Mouse (Mus musculus) limb, embryonic 12.5 days (tissue): Measurements from ENCODE around the gene Zmpste24. TPM values are rescaled to one million over a fixed set of nuclear protein-coding genes. Genes with fewer than 3 reads are reported as not detected.
"Not testable (repeated sequence)": the region's sequence is repeated elsewhere in the genome, so short reads cannot be mapped to it uniquely, and the experiment has no call there.

Source experiments
- ATAC-seq: fragments of 200-750 bp; cut with Nextera tagmentation; 2 replicates; pipeline ENCODE4 v1.8.0; 2017; ENCODE audit warnings: low read depth, moderate TSS enrichment; ENCODE audit not compliant: insufficient number of reproducible peaks, insufficient read depth, low FRiP score, low TSS enrichment
- H3K27ac ChIP-seq: fragments of 300-500 bp; sonication (generic); 2 replicates; pipeline ENCODE4 v1.5.1; 2016; ENCODE audit warnings: mild to moderate bottlenecking, moderate library complexity
- H3K27me3 ChIP-seq: fragments of 300-500 bp; sonication (generic); 2 replicates; pipeline ENCODE4 v1.6.1; 2016; ENCODE audit warnings: mild to moderate bottlenecking, moderate library complexity
- H3K36me3 ChIP-seq: fragments of 300-500 bp; sonication (generic); 2 replicates; pipeline ENCODE4 v1.6.1; 2016; ENCODE audit warnings: mild to moderate bottlenecking, moderate library complexity
- H3K4me1 ChIP-seq: fragments of 300-500 bp; sonication (generic); replicated peaks from 2 replicates; pipeline ENCODE4 v1.6.1; 2016
- H3K4me2 ChIP-seq: fragments of 300-500 bp; sonication (generic); 2 replicates; pipeline ENCODE4 v1.6.1; 2016; ENCODE audit warnings: mild to moderate bottlenecking, moderate library complexity
- H3K4me3 ChIP-seq: fragments of 300-500 bp; sonication (generic); replicated peaks from 2 replicates; pipeline ENCODE4 v1.5.1; 2016; ENCODE audit warnings: mild to moderate bottlenecking
- H3K9ac ChIP-seq: fragments of 300-500 bp; sonication (generic); replicated peaks from 2 replicates; pipeline ENCODE4 v1.6.1; 2016; ENCODE audit warnings: mild to moderate bottlenecking, moderate library complexity
- H3K9me3 ChIP-seq: fragments of 300-500 bp; sonication (generic); 2 replicates; pipeline ENCODE4 v1.6.1; 2016; ENCODE audit warnings: mild to moderate bottlenecking, moderate library complexity
- whole genome bisulfite sequencing: fragments of 180-500 bp; shearing (Covaris S2); methylation state at CpG from one replicate; pipeline ENCODE4 v1.1.7; 2016; 5-methylcytosine and 5-hydroxymethylcytosine counted together
- polyA plus RNA-seq: library from polyadenylated mRNA; unstranded; fragments of >200 nt; fragmentation: Nextera tagmentation; extraction: Ambion mirVana; gene quantifications from 2 replicates; pipeline ENCODE4 v1.2.1, GENCODE M21; 2016

Zmpste24 gene
- 24.2 and 24.5 TPM in 2 replicates for polyA plus RNA-seq

- H3K9me3 ChIP-seq: no peaks in the 10 kb centered on the region
- 0 out of 2 replicates have a peak within 1 kb of the TSS, but pooled peaks have one; percentile 53 for H3K27ac ChIP-seq
- H3K27me3 ChIP-seq: no peaks in the 10 kb centered on the region
- H3K9ac ChIP-seq: peak within 1 kb of the TSS; percentile 75
- under 1% methylated on average over 39 of the region's 39 CpGs for WGBS
- peak; percentile 79 for ATAC-seq
- peak within 1 kb of the TSS; percentile 67 for H3K4me2 ChIP-seq
- peaks cover 6% of the 10 kb centered on the region for H3K4me1 ChIP-seq
- H3K4me3 ChIP-seq: peak within 1 kb of the TSS; percentile 80
- H3K36me3 ChIP-seq: peaks cover 26% of the 10 kb centered on the region
Observed at GRCm38 (mm10) chr4:121097650-121098378, at the start of gene Zmpste24. Gene Zmpste24, minus strand, starts transcription at chr4:121098241.

- Histone ChIP-seq H3K27me3 (no peaks in the 10 kb centered on the region), H3K4me3 (no peak within 1 kb of the TSS), H3K27ac (no peak within 1 kb of the TSS), H3K9ac (no peak within 1 kb of the TSS), H3K36me3 (no peaks in the 10 kb centered on the region), H3K4me2 (no peak within 1 kb of the TSS), H3K4me1 (no peaks in the 10 kb centered on the region), H3K9me3 (no peaks in the 10 kb centered on the region)
- ATAC-seq: no peak
- 96% methylated on average over 2 of the region's 2 CpGs for WGBS
Observed at GRCm38 (mm10) chr4:121109126-121109525, 11.1 kb upstream of the Zmpste24 start, which contains the start of gene Tmco2. Gene Tmco2, minus strand, starts transcription at chr4:121109226.

GRCm38 (mm10) chr4:121103304-121103703 lies 5.3 kb upstream of the Zmpste24 start:
- no peak for ATAC-seq
- Histone ChIP-seq H3K4me3 (no peak overlapping the region), H3K27ac (no peak overlapping the region), H3K4me2 (no peak overlapping the region), H3K36me3 (no peaks in the 10 kb centered on the region), H3K4me1 (no peaks in the 10 kb centered on the region), H3K9ac (no peak overlapping the region), H3K27me3 (no peaks in the 10 kb centered on the region), H3K9me3 (no peaks in the 10 kb centered on the region)
- 82% methylated on average over 4 of the region's 4 CpGs for WGBS

- peaks cover 83% of the 10 kb centered on the region for H3K36me3 ChIP-seq
- H3K4me3 ChIP-seq: no peak overlapping the region
- no peaks in the 10 kb centered on the region for H3K27me3 ChIP-seq
- no peak overlapping the region for H3K27ac ChIP-seq
- no peak overlapping the region for H3K9ac ChIP-seq
- WGBS: 92% methylated on average over 4 of the region's 4 CpGs
- no peak for ATAC-seq
- H3K4me1 ChIP-seq: no peaks in the 10 kb centered on the region
- no peaks in the 10 kb centered on the region for H3K9me3 ChIP-seq
- no peak overlapping the region for H3K4me2 ChIP-seq
Observed at GRCm38 (mm10) chr4:121090211-121090610, 7.8 kb downstream of the Zmpste24 start.

GRCm38 (mm10) chr4:121088696-121089095 lies 9.3 kb downstream of the Zmpste24 start:
- H3K4me1 ChIP-seq: no peaks in the 10 kb centered on the region
- H3K4me3 ChIP-seq: no peak overlapping the region
- H3K27ac ChIP-seq: no peak overlapping the region
- H3K9me3 ChIP-seq: no peaks in the 10 kb centered on the region
- no peak overlapping the region for H3K9ac ChIP-seq
- no peaks in the 10 kb centered on the region for H3K27me3 ChIP-seq
- ATAC-seq: no peak
- peaks cover 84% of the 10 kb centered on the region for H3K36me3 ChIP-seq
- 90% methylated on average over 2 of the region's 2 CpGs for WGBS
- no peak overlapping the region for H3K4me2 ChIP-seq

- peaks cover 83% of the 10 kb centered on the region for H3K36me3 ChIP-seq
- no peak overlapping the region for H3K9ac ChIP-seq
- no peak for ATAC-seq
Observed at GRCm38 (mm10) chr4:121084506-121084905, 13.5 kb downstream of the Zmpste24 start.

GRCm38 (mm10) chr4:121080395-121080794 lies 17.6 kb downstream of the Zmpste24 start:
- Histone ChIP-seq H3K4me1 (no peaks in the 10 kb centered on the region), H3K27me3 (no peaks in the 10 kb centered on the region), H3K36me3 (peaks cover 92% of the 10 kb centered on the region), H3K9ac (no peak overlapping the region), H3K4me2 (no peak overlapping the region), H3K4me3 (no peak overlapping the region), H3K9me3 (no peaks in the 10 kb centered on the region), H3K27ac (no peak overlapping the region)
- no peak for ATAC-seq
- 86% methylated on average over 1 of the region's 1 CpGs for WGBS

More at GRCm38 (mm10) chr4:121084506-121084905, 13.5 kb downstream of the Zmpste24 start:
- no peak overlapping the region for H3K4me3 ChIP-seq
- no peaks in the 10 kb centered on the region for H3K4me1 ChIP-seq
- H3K9me3 ChIP-seq: no peaks in the 10 kb centered on the region
- no peak overlapping the region for H3K4me2 ChIP-seq
- no peak overlapping the region for H3K27ac ChIP-seq
- H3K27me3 ChIP-seq: no peaks in the 10 kb centered on the region

GRCm38 (mm10) chr4:121077915-121078646 lies 20.0 kb downstream of the Zmpste24 start:
- Histone ChIP-seq H3K9me3 (no peaks in the 10 kb centered on the region), H3K4me1 (no peaks in the 10 kb centered on the region), H3K27ac (no peak overlapping the region), H3K9ac (no peak overlapping the region), H3K27me3 (no peaks in the 10 kb centered on the region), H3K4me3 (no peak overlapping the region), H3K36me3 (peaks cover 93% of the 10 kb centered on the region), H3K4me2 (no peak overlapping the region)
- ATAC-seq: no peak
- 71% methylated on average over 3 of the region's 3 CpGs for WGBS

- Histone ChIP-seq H3K27ac (no peak overlapping the region), H3K4me3 (no peak overlapping the region), H3K9ac (no peak overlapping the region), H3K4me2 (no peak overlapping the region), H3K4me1 (no peaks in the 10 kb centered on the region), H3K9me3 (no peaks in the 10 kb centered on the region), H3K27me3 (no peaks in the 10 kb centered on the region), H3K36me3 (peaks cover 88% of the 10 kb centered on the region)
- no peak for ATAC-seq
- WGBS: 84% methylated on average over 4 of the region's 4 CpGs
Observed at GRCm38 (mm10) chr4:121074250-121074649, 23.8 kb downstream of the Zmpste24 start.

GRCm38 (mm10) chr4:121065336-121065735 lies 32.7 kb downstream of the Zmpste24 start:
- no peaks in the 10 kb centered on the region for H3K27me3 ChIP-seq
- no peaks in the 10 kb centered on the region for H3K9me3 ChIP-seq
- no peak for ATAC-seq
- no peak overlapping the region for H3K9ac ChIP-seq
- 86% methylated on average over 2 of the region's 2 CpGs for WGBS
- H3K4me3 ChIP-seq: no peak overlapping the region
- peaks cover 76% of the 10 kb centered on the region for H3K36me3 ChIP-seq
- no peak overlapping the region for H3K4me2 ChIP-seq
- no peak overlapping the region for H3K27ac ChIP-seq
- no peaks in the 10 kb centered on the region for H3K4me1 ChIP-seq

- H3K4me1 ChIP-seq, H3K4me3 ChIP-seq, H3K4me2 ChIP-seq, H3K27ac ChIP-seq, H3K9me3 ChIP-seq, H3K27me3 ChIP-seq, H3K9ac ChIP-seq, ATAC-seq: not testable (repeated sequence)
- 89% methylated on average over 10 of the region's 10 CpGs for WGBS
- peaks cover 54% of the 10 kb centered on the region for H3K36me3 ChIP-seq
Observed at GRCm38 (mm10) chr4:121059218-121059617, 38.8 kb downstream of the Zmpste24 start.
